Mouse (Mus musculus) gastrocnemius, postnatal 25 days (tissue): ENCODE measurements around the gene Pop5. TPM values are rescaled to one million over a fixed set of nuclear protein-coding genes. Genes with fewer than 3 reads are reported as not detected.

Experiments
- DNase-seq: peaks from one replicate; pipeline ENCODE4 v3.0.0; 2022
- total RNA-seq, 2 experiments: library from RNA; stranded (reverse); gene quantifications; 1 replicate in 1 of 2; 2 replicates in 1 of 2; pipeline ENCODE4 v1.2.3; 2021

Pop5 gene
- total RNA-seq, 2 experiments from 2014 or later: 29.2 to 30.7 TPM

GRCm38 (mm10) chr5:115262502-115263291 lies 27.1 kb downstream of the Pop5 start:
- no peak for DNase-seq

GRCm38 (mm10) chr5:115266340-115266739 lies 30.7 kb downstream of the Pop5 start:
- no peak for DNase-seq

- no peak for DNase-seq
These were observed 31.3 kb downstream of the Pop5 start for GRCm38 (mm10) chr5:115266787-115267468.

GRCm38 (mm10) chr5:115267469-115268045 lies 31.9 kb downstream of the Pop5 start:
- DNase-seq: no peak

- DNase-seq: peak; percentile 40
These were observed 32.6 kb downstream of the Pop5 start for GRCm38 (mm10) chr5:115268266-115268665.

- DNase-seq: no peak
These were observed 34.3 kb downstream of the Pop5 start for GRCm38 (mm10) chr5:115269969-115270368.

- DNase-seq: peak; percentile 38
These were observed 36.5 kb downstream of the Pop5 start for GRCm38 (mm10) chr5:115271931-115272811.

- peak; percentile 94 for DNase-seq
These were observed 37.3 kb downstream of the Pop5 start, which contains the start of gene Rnf10 for GRCm38 (mm10) chr5:115272812-115273548. Gene Rnf10, minus strand, starts transcription at chr5:115272898.

- DNase-seq: no peak
These were observed 38.0 kb downstream of the Pop5 start for GRCm38 (mm10) chr5:115273549-115274135.

- DNase-seq: no peak
These were observed 38.7 kb downstream of the Pop5 start for GRCm38 (mm10) chr5:115274353-115274752.

GRCm38 (mm10) chr5:115274771-115275170 lies 39.1 kb downstream of the Pop5 start:
- no peak for DNase-seq

GRCm38 (mm10) chr5:115275998-115276397 lies 40.4 kb downstream of the Pop5 start:
- DNase-seq: no peak

- no peak for DNase-seq
These were observed 42.4 kb downstream of the Pop5 start for GRCm38 (mm10) chr5:115278053-115278452.

- no peak for DNase-seq
These were observed 43.1 kb downstream of the Pop5 start for GRCm38 (mm10) chr5:115278785-115279184.

GRCm38 (mm10) chr5:115279226-115280049 lies 43.8 kb downstream of the Pop5 start, which contains the start of gene Coq5:
Gene Coq5, plus strand, starts transcription at chr5:115279666.
- DNase-seq: peak; percentile 85

GRCm38 (mm10) chr5:115280050-115280687 lies 44.5 kb downstream of the Pop5 start:
- no peak for DNase-seq

- DNase-seq: no peak
These were observed 49.1 kb downstream of the Pop5 start for GRCm38 (mm10) chr5:115284735-115285134.

GRCm38 (mm10) chr5:115294173-115294572 lies 58.5 kb downstream of the Pop5 start:
- DNase-seq: no peak
